In genomic region chr3:96091966-96092365, GRCm38 (mm10) we compare ENCODE assay signal across 16 mouse cellular contexts.
"Had no signal": no experiment of that assay in that cellular context is flagged by ENCODE, and none has a peak within 500 bp of the region (broad histone marks: within the 10 kb centered on the region; RNA-seq: fewer than 3 reads in every experiment).

No protein-coding gene starts in this region.

- H3K9me3 ChIP-seq: neural tube, embryonic 12.5 days; neural tube, embryonic 13.5 days; neural tube, embryonic 15.5 days; stomach, embryonic 15.5 days had no signal

- H3K4me1 ChIP-seq: neural tube, embryonic 12.5 days; neural tube, embryonic 13.5 days; neural tube, embryonic 15.5 days; stomach, embryonic 15.5 days had no signal

- H3K27me3 ChIP-seq: neural tube, embryonic 12.5 days; neural tube, embryonic 13.5 days; neural tube, embryonic 15.5 days; stomach, embryonic 15.5 days had no signal

- H3K4me2 ChIP-seq: neural tube, embryonic 12.5 days; neural tube, embryonic 13.5 days; neural tube, embryonic 15.5 days; stomach, embryonic 15.5 days had no signal

- H3K27ac ChIP-seq: neural tube, embryonic 12.5 days; neural tube, embryonic 13.5 days; neural tube, embryonic 15.5 days; stomach, embryonic 15.5 days; stomach, postnatal 0 days had no signal

- DNase-seq: right cerebral cortex, adult 18-20 months; right cerebral cortex, postnatal 14 days; right cerebral cortex, postnatal 25 days; right cerebral cortex, postnatal 4 days; spleen, adult 18-20 months; thymus, adult 18-20 months; thymus, adult 2 months; thymus, postnatal 14 days; thymus, postnatal 25 days; thymus, postnatal 36 days; thymus, postnatal 4 days had no signal

- H3K4me3 ChIP-seq: neural tube, embryonic 12.5 days; neural tube, embryonic 13.5 days; neural tube, embryonic 15.5 days; stomach, embryonic 15.5 days had no signal

- H3K9ac ChIP-seq: neural tube, embryonic 12.5 days; neural tube, embryonic 13.5 days; neural tube, embryonic 15.5 days; stomach, embryonic 15.5 days had no signal

- H3K36me3 ChIP-seq: neural tube, embryonic 12.5 days; neural tube, embryonic 13.5 days; neural tube, embryonic 15.5 days; stomach, embryonic 15.5 days had no signal
